Mouse (Mus musculus) heart, adult 2 months (tissue): ENCODE measurements around the gene Acer1. TPM values are rescaled to one million over a fixed set of nuclear protein-coding genes. Genes with fewer than 3 reads are reported as not detected.

Source experiments
- DNase-seq, 2 experiments: peaks; one replicate each; pipeline ENCODE4 v3.0.0; 2021
- H3K27ac ChIP-seq: fragments of 200-600 bp; 2 replicates; pipeline ENCODE4 v1.8.1; 2022
- H3K27me3 ChIP-seq: fragments of 200-500 bp; 2 replicates; pipeline ENCODE4 v1.6.1; 2012; ENCODE audit warnings: mild to moderate bottlenecking, low read length, inconsistent platforms, mixed read lengths; ENCODE audit not compliant: control insufficient read depth, insufficient read depth
- H3K36me3 ChIP-seq: fragments of 200-500 bp; 2 replicates; pipeline ENCODE4 v1.6.1; 2012; ENCODE audit warnings: low read length, inconsistent platforms; ENCODE audit not compliant: control insufficient read depth, insufficient read depth
- H3K4me1 ChIP-seq: fragments of 200-500 bp; 2 replicates; pipeline ENCODE4 v1.6.1; 2011; ENCODE audit warnings: low read length; ENCODE audit not compliant: control insufficient read depth, insufficient read depth
- H3K4me3 ChIP-seq: fragments of 200-600 bp; 2 replicates; pipeline ENCODE4 v1.8.1; 2022
- H3K79me2 ChIP-seq: fragments of 200-500 bp; replicated peaks from 2 replicates; pipeline ENCODE4 v1.6.1; 2012; ENCODE audit warnings: mild to moderate bottlenecking, inconsistent platforms, low read length, moderate library complexity, mixed read lengths; ENCODE audit not compliant: control insufficient read depth, insufficient read depth
- H3K9ac ChIP-seq: fragments of 200-500 bp; 2 replicates; pipeline ENCODE4 v1.6.1; 2012; ENCODE audit warnings: low read depth, mild to moderate bottlenecking, control low read depth, inconsistent platforms, low read length, mixed read lengths
- CTCF ChIP-seq: fragments of 200-600 bp; IDR thresholded peaks from 2 replicates; pipeline ENCODE4 v1.8.1; 2022; ENCODE audit warnings: antibody characterized with exemption, mild to moderate bottlenecking, moderate library complexity
- EP300 ChIP-seq: fragments of 200-500 bp; IDR thresholded peaks from 2 replicates; pipeline ENCODE4 v1.6.1; 2011; ENCODE audit warnings: low read depth, low read length, control low read depth; ENCODE audit not compliant: insufficient read depth
- POLR2A ChIP-seq: fragments of 200-500 bp; IDR thresholded peaks from 2 replicates; pipeline ENCODE4 v1.6.1; 2011; ENCODE audit warnings: mild to moderate bottlenecking, low read depth, low read length, control low read depth; ENCODE audit not compliant: insufficient read depth
- WGBS: fragments of 180-500 bp; shearing (Covaris S2); methylation state at CpG from one replicate; pipeline ENCODE4 v1.1.7; 2018; 5-methylcytosine and 5-hydroxymethylcytosine counted together
- intact Hi-C: fragments of 180-260 bp; cut with DNase I; formaldehyde crosslinking; loops from one replicate; pipeline ENCODE4 v1.15.1; 2025
- polyA plus RNA-seq: library from polyadenylated mRNA; depleted of rRNA; stranded (reverse); fragments of >200 nt; gene quantifications from 2 replicates; pipeline ENCODE4 v1.2.3, GENCODE M21; 2012
- total RNA-seq, 2 experiments: library from RNA; stranded (reverse); gene quantifications; 2 replicates each; pipeline ENCODE4 v1.2.3; 2021

Gene Acer1
- total and polyA plus RNA-seq, 3 experiments: not detected

DNA sequence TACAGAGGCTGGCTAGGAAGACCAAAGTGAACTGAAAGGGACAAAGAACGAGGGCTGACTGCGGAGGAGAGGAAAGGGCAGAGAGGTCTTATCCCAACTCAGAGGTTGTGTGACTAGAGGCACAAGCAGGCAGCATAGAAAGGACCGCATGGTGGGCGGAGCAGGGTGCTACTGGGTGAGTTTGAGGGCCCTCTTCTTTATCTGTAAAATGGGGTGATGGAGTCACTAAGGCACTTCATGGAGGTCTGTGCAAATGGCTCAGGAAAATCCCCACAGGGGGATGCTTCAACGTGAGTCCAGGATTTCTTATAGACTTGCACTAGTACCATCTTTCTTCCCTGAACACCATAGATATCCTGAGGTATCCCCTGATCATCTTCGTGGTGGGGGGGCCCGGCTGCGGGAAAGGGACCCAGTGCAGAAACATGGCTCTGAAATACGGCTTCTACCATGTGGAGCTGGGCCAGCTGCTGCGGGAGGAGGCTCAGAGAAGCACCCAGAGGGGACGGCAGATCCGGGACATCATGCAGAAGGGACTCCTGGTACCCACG is 30.4 kb upstream of the Acer1 start:
- intact Hi-C loops: no loop called here
- H3K9ac ChIP-seq: no peak overlapping the region
- H3K27me3 ChIP-seq: no peaks in the 10 kb centered on the region
- H3K27ac ChIP-seq: no peak overlapping the region; the same call in 1 of the 2 replicates
- H3K79me2 ChIP-seq: no peaks in the 10 kb centered on the region
- DNase-seq: no peak
- H3K36me3 ChIP-seq: no peaks in the 10 kb centered on the region
- TF ChIP-seq EP300: no peak
- TF ChIP-seq POLR2A: no peak
- TF ChIP-seq CTCF: no peak
- peaks cover 3% of the 10 kb centered on the region; the same call in 1 of the 2 replicates for H3K4me1 ChIP-seq
- H3K4me3 ChIP-seq: no peak overlapping the region
- 72% methylated on average over 13 of the region's 13 CpGs for WGBS

DNA sequence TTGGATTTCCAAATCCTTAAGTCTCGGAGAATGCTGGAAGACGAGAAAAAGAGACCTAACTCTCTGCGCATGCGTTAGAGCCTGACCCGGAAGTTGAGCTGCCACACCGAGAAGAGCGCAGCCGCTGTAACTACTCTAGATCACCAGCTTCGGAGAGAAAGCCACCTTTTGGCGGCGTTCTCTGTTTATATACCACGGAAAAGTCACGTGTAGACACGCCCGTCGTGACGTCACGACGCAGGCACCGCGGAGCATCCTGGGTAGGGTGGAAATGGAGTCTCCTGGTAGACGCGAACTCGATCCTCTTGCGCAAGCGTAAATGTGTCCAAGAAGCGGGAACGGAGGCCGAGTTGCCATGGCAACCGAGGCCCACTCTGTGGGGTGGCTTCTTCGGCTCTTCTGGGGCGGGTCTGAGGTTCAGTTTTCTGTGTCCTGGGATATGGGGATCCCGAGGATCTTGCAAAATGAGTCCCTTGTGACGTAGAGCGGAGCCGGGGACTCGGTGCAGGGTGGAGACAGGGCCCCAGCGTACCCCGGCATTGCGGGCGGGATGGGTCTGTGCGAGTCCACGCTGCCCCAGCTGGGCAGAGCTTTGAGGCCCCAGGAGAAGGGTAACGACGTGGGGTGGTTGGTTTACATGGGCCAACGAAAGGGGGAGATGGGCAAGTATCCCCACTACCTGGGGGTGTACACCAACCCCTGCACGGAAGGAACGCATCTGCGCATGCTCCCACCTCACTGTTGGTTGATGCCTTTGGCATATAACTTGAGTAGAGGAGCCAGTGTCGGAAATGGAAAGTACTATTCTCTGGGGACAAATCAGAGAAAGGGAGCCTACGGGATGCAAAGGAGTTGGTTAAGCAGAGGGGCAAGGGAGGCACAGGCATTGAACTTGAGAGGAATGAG is 29.6 kb upstream of the Acer1 start, which contains the start of the genes Gtf2f1 and Gm17949:
TSS of gene Gtf2f1 (minus strand) at position 53 of the 906 bp plus-strand sequence.
TSS of gene Gm17949 (plus strand) at position 234 of the 906 bp plus-strand sequence.
- intact Hi-C loops: loop anchor here (1.0 kb wide), 2 partner anchors 20 to 21 kb away; partner anchors contain the start of genes Clpp and Khsrp
- under 1% methylated on average over 51 of the region's 51 CpGs for WGBS

GRCm38 (mm10) chr17:57010911-57011235 is 28.9 kb upstream of the Acer1 start:
- H3K4me3 ChIP-seq: peak overlapping the region; percentile 73
- no peaks in the 10 kb centered on the region for H3K27me3 ChIP-seq
- no peaks in the 10 kb centered on the region for H3K36me3 ChIP-seq
- DNase-seq: no peak
- WGBS: under 1% methylated on average over 19 of the region's 19 CpGs
- peaks cover 3% of the 10 kb centered on the region; the same call in 1 of the 2 replicates for H3K4me1 ChIP-seq
- peak overlapping the region; percentile 79 for H3K27ac ChIP-seq
- TF ChIP-seq POLR2A (no peak), EP300 (no peak), CTCF (no peak)
- H3K79me2 ChIP-seq: no peaks in the 10 kb centered on the region
- intact Hi-C loops: loop anchor here (1.0 kb wide), 2 partner anchors 20 to 21 kb away; partner anchors contain the start of genes Clpp and Khsrp
- H3K9ac ChIP-seq: peak overlapping the region; percentile 76

More for the DNA sequence above, 29.6 kb upstream of the Acer1 start, which contains the start of the genes Gtf2f1 and Gm17949:
- H3K27ac ChIP-seq: peak within 1 kb of the TSS; percentile 86
- peaks cover 3% of the 10 kb centered on the region; the same call in 1 of the 2 replicates for H3K4me1 ChIP-seq
- peak; percentile 91 to 92 for DNase-seq
- TF ChIP-seq EP300 (peak; percentile 95; the same call in 1 of the 2 replicates), CTCF (peak; percentile 29; the same call in 1 of the 2 replicates), POLR2A (peak; percentile 100)
- no peaks in the 10 kb centered on the region for H3K79me2 ChIP-seq
- H3K27me3 ChIP-seq: no peaks in the 10 kb centered on the region
- H3K36me3 ChIP-seq: no peaks in the 10 kb centered on the region
- peak within 1 kb of the TSS; percentile 76 for H3K9ac ChIP-seq
- peak within 1 kb of the TSS; percentile 73 for H3K4me3 ChIP-seq

DNA sequence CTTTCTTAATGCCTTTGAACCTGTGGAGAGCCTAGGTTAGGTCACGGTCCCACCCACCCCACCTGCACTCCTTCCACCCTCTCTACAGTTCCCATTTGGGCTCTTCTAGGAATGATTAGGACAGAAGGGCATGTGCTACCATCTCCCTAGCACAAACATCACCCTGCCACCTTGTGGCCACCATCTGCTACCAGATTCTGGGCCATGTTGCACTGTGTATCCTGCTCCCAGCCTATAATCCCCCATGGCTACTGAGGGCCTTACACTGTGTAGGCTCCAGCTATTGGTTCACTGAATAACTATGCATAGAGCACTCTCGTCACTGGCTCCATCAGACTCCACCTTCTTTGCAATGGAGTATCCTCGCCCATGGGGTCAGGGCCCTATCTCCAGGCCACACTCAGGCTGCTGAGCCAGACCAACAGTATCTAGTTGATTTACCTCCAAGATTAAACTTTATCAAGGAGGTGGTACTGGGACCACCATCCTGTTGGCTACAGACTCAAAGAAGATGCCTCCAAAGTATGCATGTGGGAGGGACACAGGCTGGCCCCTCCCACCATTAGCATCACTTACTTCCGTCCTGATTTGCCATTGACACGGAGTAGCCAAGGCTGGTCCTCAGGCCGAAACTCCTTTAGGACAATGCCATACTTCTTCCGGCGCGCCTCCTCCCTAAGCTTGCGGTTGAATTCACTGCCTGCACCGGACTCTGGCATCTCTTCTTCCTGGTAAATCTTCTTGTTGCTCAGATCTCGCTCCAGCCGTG is 25.4 kb upstream of the Acer1 start:
- 92% methylated on average over 13 of the region's 13 CpGs for WGBS
- no peak for DNase-seq
- Histone ChIP-seq H3K4me3 (no peak overlapping the region), H3K27ac (no peak overlapping the region), H3K27me3 (no peaks in the 10 kb centered on the region), H3K36me3 (no peaks in the 10 kb centered on the region), H3K4me1 (peaks cover 3% of the 10 kb centered on the region; the same call in 1 of the 2 replicates), H3K79me2 (no peaks in the 10 kb centered on the region), H3K9ac (no peak overlapping the region)
- TF ChIP-seq POLR2A (no peak), CTCF (peak; percentile 36)
- intact Hi-C loops: loop anchor here (10.0 kb wide), 1 partner anchor 393 kb away; the partner anchor contains the start of gene Rpl36

DNA sequence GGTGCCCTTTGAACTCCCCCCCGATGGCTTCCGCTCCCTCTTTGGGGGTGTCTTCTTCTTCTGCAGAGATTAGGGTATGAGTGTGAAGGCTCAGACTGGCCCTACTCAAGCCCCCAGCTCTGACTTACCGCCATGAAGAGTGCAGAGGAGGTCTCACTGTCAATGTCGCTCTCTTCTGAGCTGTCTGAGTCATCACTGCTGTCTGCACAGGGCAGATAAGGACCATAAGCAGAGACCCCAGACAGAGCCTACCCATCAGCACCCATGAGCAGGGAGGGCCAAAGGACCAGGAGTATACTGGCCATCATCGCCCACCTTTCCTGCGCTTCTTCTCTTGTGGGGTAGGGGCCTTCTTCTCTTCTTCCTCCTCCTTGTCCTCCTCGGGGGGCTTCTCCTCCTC is 22.1 kb upstream of the Acer1 start:
- Histone ChIP-seq H3K4me3 (no peak overlapping the region), H3K27me3 (no peaks in the 10 kb centered on the region), H3K79me2 (no peaks in the 10 kb centered on the region), H3K4me1 (0 out of 2 replicates have a peak, but pooled peaks cover 1% of the 10 kb centered on the region), H3K27ac (no peak overlapping the region), H3K36me3 (no peaks in the 10 kb centered on the region), H3K9ac (no peak overlapping the region)
- DNase-seq: no peak
- TF ChIP-seq CTCF: no peak
- TF ChIP-seq EP300: no peak
- TF ChIP-seq POLR2A: no peak
- intact Hi-C loops: loop anchor here (10.0 kb wide), 1 partner anchor 389 kb away; the partner anchor contains the start of gene Rpl36
- 82% methylated on average over 7 of the region's 7 CpGs for WGBS
